Mouse (Mus musculus) lung, adult 2 months (tissue): ENCODE data around the gene Anks1b.

Experiments used
- CTCF ChIP-seq: fragments of 200-500 bp; IDR thresholded peaks from 2 replicates; pipeline ENCODE4 v1.5.1; 2011; ENCODE audit warnings: mild to moderate bottlenecking, low read length, control low read depth; ENCODE audit not compliant: insufficient read depth
- POLR2A ChIP-seq: fragments of 200-500 bp; IDR thresholded peaks from 2 replicates; pipeline ENCODE4 v1.6.1; 2011; ENCODE audit warnings: low read depth, mild to moderate bottlenecking, control low read depth, low read length, borderline replicate concordance; ENCODE audit errors: extremely low read depth

DNA sequence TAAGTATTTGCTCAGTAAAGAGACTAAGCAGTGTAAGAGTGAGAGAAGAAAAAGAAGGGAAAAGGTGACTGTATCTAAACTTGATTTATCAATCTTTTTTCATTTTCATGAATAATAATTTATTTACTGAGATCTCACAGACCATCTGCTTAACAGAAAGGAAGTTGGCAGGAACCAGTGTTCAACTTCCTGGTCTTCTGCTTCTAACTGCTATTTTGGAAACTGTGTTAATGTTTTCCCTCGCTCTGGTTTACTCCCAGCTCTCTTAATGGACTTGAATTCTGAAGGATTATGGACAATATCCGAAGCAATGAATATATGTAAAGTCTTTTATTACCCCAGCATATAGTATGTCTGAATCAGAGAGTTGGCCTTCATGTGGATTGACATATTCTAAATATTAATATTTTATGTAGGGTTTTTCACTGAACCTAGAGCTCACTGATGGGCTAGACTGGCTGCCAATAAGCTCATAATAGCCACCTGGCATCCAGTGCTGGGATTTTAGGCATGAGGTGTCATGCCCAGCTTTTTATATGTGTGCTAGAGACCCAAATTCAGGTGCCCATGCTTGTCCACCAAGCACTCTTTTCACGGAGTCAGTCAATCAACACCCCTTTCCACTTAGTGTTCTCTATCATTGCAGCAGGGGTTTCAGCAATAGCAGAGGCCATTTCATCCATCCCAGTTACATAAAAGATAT lies 349.6 kb downstream of the Anks1b start:
- TF ChIP-seq CTCF (no peak), POLR2A (no peak)
